Mouse (Mus musculus): ENCODE results near the gene Ndrg3.
"Not testable (repeated sequence)": the region's sequence is repeated elsewhere in the genome, so short reads cannot be mapped to it uniquely, and the experiment has no call there.

The Ndrg3 gene

DNA sequence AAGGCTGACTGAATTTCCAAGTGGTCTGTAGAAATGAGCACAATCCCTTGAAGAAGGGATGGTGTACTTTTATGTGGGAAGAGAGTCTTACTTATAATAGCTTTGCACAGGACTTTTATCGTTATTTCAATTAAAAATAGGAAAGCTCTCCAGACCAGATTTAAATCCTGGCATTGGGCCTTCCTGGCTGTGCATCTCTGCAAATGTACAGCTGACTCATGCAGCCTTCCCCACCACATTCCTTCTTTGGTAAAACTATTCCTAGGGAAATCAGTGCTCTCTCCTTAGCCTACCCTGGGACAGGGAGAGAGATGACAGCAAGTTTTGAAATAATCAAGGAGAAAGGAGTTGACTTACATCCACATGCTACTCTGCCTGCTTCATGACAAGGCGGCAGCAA is 54.1 kb downstream of the Ndrg3 start:
- DNase-seq (ENCODE audit: low read depth, low spot score): no peak

DNA sequence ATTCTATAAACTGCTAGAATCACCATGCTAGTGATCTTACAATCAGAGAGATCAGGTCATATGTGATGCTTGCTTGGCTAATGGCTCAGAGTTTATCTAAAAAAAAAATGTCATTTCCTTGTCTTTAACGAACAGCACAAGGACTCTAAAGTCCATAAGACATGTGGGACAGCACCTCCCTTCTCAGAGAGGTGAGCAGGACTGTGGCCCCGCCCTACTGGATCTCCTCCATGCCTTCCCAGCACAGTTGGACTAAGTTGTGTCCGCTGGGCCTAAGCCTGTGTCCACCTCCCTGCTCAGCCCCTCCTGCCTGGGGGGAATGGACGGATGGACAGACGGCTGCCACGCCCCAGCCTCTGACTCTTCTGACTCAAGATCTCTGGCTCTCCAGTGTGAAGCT is 56.9 kb downstream of the Ndrg3 start:
- DNase-seq (ENCODE audit: low read depth, low spot score): no peak

DNA sequence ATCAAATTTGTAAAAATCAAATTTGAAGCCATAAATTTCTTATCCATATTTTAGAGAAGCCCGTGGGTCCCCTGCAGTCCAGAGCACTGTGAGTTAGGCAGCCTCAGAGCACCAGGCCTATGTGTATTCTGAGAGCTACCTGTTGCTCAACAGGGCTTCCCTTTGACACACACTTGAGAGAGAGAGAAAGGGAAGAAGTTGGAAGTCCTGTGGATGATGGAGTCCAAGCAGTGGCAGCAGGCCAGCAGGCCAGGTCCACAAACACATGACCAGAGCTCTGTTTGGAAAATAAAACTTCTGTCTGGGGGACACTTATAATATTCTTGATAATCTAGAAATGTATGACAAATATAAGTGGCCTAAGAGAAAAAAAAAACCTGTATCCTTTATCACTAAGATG is 58.4 kb downstream of the Ndrg3 start:
- no peak for DNase-seq (ENCODE audit: low read depth, low spot score)

DNA sequence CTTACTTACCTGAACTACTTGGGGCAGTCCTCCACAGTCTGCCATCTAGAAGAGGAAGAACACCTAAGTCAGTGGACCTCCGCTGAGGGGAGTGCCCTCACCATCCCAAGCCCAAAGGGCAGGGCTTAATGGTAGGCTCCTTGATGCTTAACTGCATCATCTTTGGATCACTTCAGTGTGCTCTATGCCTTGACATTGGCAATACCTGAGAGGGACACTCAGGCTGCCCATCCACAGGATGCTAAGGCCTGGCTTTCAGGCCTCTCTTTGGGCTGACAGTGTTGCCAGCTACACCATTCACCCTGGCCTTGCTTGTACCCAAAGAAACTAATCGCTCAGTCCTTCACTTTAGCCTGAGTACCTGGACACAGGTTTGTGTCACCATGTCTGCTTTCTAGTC is 60.4 kb downstream of the Ndrg3 start:
- DNase-seq (ENCODE audit: low read depth, low spot score): no peak

DNA sequence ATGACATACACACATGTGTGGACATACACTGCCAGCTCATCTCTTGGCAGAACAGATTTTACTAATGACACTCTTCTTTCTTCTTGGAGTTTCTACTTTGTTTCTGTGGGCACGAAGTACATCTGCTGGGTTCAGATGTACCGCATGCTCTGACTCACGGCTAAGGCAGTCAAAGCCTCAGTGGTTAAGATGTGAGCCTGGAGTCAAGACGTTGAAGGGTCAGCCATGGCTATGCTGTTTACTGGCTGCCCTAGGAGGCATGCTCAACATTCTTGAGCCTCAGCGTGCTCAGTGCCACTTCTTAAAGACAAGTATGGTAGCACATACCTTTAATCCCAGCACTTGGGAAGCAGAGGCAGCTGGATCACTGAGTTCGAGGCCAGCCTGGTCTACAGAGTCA is 61.3 kb downstream of the Ndrg3 start:
- no peak for DNase-seq (ENCODE audit: low read depth, low spot score)

DNA sequence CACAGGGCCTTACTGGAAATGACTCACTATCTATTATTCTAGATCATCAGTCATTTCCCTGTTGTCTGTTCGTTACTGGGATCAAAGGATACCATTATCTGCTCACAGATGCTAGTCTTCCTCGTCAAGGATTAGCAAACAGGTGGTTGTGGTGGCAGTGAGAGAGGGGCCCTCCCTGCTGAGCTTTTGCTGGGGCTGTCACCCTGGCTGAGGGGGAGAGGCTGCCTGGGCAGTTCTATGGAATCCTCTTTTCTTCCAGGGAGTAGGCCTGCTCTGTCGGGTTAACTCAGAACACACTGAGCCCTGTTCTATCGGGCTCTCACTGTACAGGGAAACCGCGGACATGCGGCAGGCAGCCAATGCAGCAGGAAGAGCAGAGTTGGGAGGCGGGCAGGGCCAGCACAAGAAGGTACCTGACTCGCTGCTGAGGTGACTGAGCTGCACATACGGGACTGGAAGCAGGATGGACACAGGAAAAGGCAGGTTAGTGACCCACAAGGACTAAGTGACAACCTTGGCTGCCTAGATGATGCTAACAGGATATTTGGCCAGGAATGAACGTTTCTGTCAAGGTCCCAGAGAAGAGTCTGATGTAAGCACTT is 62.2 kb downstream of the Ndrg3 start:
- no peak for DNase-seq (ENCODE audit: low read depth, low spot score)

DNA sequence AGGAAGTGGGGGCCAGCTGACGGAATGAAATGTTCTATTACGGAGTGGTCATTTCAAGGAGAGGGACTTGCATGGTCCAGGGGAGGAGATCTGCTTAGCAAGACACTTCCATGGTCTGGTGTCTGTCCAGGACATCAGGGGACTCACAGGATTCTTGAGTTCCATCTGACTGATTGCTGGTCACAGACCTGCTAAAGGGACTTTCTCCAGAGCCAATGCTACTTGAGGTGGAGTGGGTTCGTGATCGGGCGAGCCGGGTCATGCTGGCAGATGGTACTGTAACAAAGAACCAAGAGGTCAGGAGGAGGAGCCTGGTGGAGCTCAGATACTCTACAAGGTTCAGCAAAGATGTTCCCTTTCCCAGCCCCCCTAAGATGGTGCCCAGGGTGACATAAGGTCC is 63.2 kb downstream of the Ndrg3 start:
- DNase-seq (ENCODE audit: low read depth, low spot score): no peak

DNA sequence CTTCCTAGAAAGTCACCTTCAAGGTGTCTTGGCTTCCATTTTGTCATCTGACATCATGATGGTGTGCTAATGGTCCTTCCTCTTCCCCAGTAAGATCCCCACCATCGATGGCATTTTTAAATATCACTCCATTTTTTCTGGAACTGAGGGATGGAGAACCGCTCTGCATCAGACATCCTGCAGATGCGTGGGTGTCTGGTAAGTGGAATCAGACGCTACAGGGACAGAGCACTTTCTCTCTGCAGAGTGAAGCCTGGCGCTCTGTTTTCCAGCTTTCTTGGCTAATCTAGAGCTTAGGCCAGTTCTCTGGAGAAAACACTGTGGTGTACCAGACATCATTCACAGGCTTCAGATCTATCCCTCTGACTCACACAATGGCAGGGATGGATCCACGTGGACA is 64.2 kb downstream of the Ndrg3 start:
- no peak for DNase-seq (ENCODE audit: low read depth, low spot score)

DNA sequence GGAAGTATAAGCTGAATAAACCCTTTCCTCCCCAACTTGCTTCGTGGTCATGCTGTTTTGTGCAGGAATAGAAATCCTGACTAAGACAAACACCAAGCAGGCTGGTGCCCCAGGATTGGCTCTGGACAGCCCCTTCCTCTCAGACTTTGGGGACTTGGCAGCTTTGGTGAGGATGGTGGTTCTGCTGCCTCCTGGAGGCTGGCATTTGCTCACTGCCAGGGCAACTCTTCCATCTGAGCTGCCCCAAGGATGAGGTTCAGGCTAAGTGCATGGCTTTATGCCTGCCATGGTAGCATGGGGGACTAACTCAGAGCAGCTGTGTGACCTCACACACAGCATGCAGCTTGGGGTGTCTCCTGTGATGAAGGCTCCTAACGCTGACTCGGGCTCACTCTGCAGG is 66.2 kb downstream of the Ndrg3 start:
- not testable (repeated sequence) for DNase-seq (ENCODE audit: low read depth, low spot score)

DNA sequence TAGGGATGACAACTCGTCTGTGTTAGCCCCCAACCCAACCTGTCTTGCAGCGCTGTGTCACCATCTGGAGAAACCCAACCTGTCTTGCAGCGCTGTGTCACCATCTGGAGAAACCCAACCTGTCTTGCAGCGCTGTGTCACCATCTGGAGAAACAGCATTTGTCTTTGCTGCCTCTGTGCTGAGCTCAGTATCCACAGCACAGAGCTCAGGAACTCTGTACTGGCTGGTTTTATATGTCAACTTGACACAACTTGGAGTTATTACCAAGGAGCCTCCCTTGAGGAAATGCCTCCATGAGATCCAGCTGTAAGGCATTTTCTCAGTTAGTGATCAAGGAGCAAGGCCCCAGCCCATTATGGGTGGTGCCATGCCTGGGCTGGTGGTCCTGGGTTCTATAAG is 66.8 kb downstream of the Ndrg3 start:
- DNase-seq (ENCODE audit: low read depth, low spot score): not testable (repeated sequence)

DNA sequence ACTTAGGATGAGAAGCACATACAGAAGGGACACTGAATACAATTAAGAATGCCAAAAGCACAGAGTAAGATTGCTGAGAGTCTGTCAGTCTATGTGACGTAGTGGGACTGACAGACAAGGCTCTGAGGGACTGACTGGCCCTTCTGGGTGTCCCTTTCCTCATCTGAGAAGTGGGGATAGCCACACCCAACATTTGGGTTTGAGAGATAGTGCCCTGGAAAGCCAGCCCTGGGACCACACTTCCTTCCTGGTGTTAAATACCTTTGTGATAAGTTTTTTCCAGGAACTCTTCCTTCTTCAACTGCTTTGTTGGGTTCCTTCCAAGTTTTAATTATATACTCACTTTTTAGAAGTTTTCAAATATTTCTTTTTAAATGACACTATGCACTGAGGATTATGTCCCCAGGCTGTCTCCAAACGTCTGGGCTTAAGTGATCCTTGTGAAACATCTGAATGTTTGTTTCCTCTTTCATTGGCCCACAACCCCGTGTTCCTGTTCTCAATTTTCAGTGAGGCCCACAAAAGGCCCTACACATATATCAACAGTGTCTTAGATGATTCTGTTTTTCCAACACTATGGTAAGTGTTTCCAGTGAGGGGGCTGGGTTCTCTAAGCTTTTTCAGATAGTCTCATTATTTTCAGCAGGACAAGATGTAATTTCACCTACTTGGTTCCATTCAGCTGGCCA is 67.5 kb downstream of the Ndrg3 start:
- DNase-seq (ENCODE audit: low read depth, low spot score): no peak

DNA sequence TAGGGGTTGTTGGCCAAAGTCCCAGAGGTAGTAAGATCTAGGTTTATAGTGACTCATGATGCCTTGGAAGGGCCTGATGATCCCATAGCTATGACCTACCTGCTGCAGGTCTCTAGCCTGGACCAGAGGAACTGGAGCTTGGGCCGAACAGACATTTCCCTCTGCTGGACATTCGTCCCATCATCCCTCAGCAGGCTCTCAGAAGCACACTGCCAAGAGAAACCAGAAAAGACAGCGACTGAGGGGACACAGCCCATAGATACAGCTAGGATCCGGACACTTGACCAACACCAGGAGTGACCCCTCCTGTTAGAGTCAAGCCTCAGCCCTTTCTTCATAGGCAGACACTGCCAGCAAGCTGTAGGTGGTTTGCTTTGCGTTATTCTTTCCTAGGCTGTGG is 68.8 kb downstream of the Ndrg3 start:
- DNase-seq (ENCODE audit: low read depth, low spot score): no peak

DNA sequence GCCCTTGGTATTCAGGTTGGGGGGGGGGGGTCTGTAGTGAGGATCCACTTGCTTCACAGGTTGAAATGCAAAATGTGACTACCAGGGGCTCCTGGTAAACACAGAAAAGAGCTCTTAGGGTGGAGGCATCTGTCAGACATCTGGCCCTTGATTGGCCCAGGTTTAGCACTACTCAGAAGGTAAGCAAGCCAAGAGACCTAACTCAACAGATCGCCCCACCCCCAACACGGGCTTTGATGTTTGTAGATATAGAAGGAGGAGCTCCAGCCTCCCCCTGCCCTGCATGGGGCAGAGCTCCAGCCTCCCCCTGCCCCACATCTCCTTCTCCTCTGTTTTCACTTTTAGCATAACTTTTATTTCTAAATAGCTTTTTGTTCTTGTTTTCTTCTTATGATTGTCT is 72.1 kb downstream of the Ndrg3 start:
- no peak for DNase-seq (ENCODE audit: low read depth, low spot score)

DNA sequence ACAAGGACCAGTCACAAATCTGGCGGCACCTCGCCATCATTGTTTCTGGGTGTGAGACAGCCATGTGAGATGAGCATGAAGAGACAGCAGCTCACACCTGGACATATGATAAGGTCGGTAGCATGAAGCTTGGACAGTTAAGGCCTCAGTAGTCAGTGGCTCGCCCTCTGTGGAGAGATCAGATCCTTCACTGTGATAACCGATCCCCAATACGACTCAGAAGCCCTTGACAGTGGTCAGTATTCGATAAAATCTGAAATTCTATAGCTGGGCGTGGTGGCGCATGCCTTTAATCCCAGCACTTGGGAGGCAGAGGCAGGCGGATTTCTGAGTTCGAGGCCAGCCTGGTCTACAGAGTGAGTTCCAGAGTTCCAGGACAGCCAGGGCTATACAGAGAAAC is 72.7 kb downstream of the Ndrg3 start:
- DNase-seq (ENCODE audit: low read depth, low spot score): not testable (repeated sequence)

DNA sequence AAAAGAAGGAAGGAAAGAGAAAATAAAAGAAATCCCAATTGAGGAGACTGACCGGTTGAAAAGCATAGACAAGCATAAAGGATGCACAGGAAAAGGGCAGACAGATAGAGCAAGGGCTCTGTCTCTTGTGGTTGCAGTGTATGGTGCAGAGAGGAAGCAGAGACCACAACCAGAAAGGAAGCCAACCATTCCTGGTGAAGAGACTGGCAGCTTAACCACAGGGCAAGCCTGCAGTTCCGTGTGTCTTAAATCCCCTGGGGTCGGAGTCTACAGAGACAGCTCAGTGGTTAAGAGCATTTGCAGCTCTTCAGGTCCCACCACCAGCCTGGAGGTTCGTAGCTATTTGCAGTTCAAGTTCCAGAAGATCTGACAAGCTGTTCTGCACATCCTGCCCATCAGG is 73.3 kb downstream of the Ndrg3 start:
- DNase-seq (ENCODE audit: low read depth, low spot score): no peak

DNA sequence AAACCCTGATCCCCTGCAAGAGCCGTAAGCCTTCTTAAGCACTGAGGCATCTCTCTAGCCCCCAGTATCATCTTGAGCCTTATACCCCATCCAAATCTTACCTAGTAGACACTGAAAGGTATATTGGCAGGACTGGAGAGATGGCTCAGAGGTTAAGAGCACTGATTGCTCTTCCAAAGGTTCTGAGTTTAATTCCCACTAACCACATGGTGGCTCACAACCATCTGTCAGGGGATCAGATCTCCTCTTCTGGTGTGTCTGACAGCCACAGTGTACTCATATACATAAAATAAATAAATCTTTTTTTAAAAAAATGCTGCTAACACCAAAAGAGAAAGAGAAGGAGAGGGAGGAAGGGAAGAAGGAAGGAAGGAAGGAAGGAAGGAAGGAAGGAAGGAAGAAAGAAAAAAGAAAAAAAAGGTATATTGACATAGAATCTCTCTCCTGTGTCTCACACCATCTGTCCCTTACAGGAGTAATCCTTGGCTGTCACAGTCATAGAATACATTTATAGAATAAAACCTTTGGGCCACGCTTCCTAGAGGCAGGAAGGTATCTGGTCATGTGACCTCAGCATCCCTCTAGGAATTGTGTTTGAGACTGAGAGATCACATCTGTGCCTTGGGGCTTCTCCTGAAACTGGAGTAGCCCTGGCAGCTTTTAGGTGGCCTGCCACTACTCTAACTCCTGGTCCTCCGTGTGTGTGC is 75.3 kb downstream of the Ndrg3 start:
- no peak for DNase-seq (ENCODE audit: low read depth, low spot score)

DNA sequence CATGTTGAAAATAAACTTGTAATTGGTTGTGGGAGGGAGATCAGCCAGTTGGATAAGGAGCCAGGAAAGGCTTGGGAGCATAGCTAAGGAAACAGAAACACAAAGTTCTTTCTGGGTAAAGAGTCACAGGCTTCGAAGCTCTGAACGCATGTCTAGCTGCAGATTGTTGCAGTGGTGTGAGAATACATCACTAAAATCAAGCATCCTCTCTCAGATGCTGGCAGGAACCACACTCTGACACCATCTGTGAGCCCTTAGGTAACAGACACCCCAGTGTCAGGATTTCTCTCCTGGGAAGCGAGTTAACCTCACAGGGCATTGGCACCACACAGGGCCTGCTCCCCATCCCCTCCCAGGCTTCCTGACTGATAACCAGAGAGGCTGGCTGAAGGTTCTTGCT is 76.3 kb downstream of the Ndrg3 start:
- no peak for DNase-seq (ENCODE audit: low read depth, low spot score)

DNA sequence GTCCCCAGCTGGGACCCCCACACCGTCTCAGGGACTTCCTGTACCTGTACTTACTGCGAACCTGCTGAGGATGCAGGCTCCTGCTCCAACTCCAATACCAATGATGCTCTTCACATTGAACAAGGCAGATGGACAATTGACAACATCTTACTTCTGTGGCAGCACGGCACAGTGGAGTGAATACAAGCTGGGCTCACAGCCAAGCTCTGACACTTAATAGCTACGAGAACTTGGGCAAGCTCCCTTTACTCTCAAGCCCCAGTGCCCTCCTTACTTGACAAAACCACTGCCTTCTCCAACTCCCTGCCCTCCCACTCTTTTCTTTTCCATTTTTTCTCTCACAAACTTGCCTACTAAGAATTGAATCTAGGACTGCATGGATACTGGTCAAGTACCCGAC is 78.7 kb downstream of the Ndrg3 start:
- DNase-seq (ENCODE audit: low read depth, low spot score): no peak

DNA sequence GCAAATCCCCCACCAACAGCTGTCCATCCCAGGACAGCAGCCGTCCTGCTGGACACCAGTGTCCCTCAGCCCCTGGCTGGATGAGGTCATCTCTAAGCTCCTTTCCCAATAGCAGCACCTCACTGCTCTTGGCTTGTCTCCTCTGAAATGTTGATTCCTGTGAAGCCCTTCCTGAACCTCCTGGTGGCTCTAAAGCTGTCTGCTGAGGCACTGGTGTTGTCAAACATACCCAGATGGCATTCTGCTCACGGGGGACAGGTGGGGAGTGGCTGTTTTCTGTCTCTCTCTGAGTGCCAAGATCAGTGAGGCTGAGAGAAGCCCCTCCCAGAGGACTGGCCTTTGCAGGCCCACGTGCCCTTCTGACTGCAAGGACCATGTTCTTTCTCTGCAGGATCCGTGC is 85.9 kb downstream of the Ndrg3 start:
- DNase-seq (ENCODE audit: low read depth, low spot score): not testable (repeated sequence)

DNA sequence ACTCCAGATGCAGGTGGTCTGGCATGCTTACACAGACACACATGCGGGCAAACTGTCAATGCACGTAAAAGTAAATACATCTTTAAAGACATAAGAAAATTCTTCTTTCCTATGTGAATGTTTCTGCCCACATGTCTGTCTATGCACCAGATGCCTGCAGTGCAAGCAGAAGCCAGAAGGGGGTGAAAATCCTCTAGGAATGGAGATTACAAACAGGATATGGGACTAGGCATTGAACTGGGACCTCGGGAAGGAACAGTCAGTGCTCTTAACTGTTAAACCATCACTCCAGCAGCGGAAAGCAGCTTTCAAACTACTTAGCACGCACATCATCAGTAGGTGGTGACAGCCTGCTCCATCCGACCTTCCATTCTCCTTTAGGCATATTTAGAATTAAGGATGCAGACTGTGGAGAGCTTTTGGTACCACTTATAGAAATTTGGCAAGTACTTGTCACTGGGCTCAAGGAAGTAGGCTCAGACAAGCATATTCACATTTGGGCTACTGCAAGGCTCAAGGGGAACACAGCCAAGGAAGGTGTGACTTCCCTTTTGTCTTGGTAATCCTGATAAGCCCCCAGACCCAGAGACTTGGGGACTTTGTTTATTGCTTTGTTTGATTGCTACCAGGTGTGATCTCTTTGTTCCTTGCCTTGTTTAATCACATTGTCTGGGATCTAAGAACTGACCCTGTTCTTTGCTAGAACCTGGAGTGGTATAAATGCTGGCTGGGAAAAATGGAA is 86.7 kb downstream of the Ndrg3 start:
- DNase-seq (ENCODE audit: low read depth, low spot score): no peak

DNA sequence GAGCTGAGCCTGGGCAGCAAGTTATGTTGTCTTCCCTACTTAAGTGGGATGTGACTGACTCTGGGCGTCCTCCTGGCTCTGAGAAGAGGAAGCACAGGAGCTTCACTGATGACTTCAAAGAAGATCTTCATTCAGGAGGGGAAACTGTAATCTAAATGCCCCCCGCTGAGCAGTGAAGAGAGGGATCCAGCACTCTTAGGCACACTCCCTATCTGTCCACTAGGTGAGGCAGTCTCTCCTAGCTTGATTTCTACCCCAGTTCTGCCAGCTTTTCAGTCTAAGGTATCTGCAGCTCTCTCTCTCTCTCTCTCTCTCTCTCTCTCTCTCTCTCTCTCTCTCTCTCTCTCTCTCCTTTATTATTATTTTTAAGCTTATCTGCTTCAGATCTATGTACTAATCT is 88.5 kb downstream of the Ndrg3 start:
- no peak for DNase-seq (ENCODE audit: low read depth, low spot score)

DNA sequence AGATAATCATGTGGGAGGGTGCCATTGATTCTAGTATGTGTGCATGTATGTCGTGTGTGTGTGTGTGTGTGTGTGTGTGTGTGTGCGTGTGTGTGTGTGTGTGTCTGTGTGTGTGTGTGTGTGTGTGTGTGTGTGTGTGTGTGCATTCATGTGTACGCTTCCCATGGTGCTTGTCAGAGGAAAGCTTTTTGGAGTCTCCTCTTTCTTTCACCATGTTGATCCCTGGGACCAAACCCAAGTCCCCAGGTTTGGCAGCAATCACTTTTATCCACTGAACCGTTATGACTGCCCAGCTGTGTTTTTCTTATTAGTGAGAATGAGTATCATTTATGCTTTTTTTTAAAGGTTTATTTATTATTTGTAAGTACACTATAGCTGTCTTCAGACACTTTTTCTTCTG is 89.4 kb downstream of the Ndrg3 start:
- DNase-seq (ENCODE audit: low read depth, low spot score): not testable (repeated sequence)

DNA sequence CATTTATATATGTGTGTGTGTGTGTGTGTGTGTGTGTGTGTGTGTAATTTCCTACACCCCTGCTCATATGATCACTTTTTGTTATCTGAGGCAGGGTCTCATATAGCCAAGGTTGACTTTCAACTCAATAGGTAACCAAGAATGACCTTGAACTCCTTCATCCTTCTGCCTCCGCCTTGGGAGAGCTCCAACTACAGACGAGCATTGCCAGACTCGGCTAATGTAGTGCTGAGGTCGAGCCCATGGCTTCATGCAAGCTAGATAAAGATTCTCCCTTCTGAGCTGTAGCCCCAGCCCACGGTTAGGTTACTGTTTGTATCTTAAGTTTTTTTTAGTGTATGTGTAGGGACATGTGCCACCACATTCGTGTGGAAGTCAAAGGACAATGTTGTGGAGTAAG is 90.0 kb downstream of the Ndrg3 start:
- DNase-seq (ENCODE audit: low read depth, low spot score): no peak

Measured in A20 (cell line).